Mouse (Mus musculus) ES-Bruce4 (cell line): ENCODE results near the gene Kalrn. TPM values are rescaled to one million over a fixed set of nuclear protein-coding genes. Genes with fewer than 3 reads are reported as not detected.

ENCODE experiments used
- H3K27ac ChIP-seq: 2 replicates; pipeline ENCODE4 v1.5.1; 2012; ENCODE audit warnings: low read length, inconsistent platforms; ENCODE audit not compliant: insufficient read depth
- H3K27me3 ChIP-seq: 2 replicates; pipeline ENCODE4 v1.6.1; 2012; ENCODE audit warnings: mild to moderate bottlenecking, low read length, inconsistent platforms; ENCODE audit not compliant: control insufficient read depth, poor library complexity, insufficient read depth, severe bottlenecking
- H3K36me3 ChIP-seq: 2 replicates; pipeline ENCODE4 v1.6.1; 2012; ENCODE audit warnings: inconsistent platforms, mild to moderate bottlenecking, low read length, moderate library complexity; ENCODE audit not compliant: control insufficient read depth, poor library complexity, insufficient read depth, severe bottlenecking
- H3K4me1 ChIP-seq: one replicate; pipeline ENCODE4 v1.8.1; 2011; ENCODE audit warnings: low read length; ENCODE audit not compliant: control insufficient read depth, insufficient read depth
- H3K4me3 ChIP-seq: 2 replicates; pipeline ENCODE4 v1.5.1; 2011; ENCODE audit warnings: low read depth, mild to moderate bottlenecking, low read length
- H3K9ac ChIP-seq: 2 replicates; pipeline ENCODE4 v1.6.1; 2012; ENCODE audit warnings: low read depth, mild to moderate bottlenecking, inconsistent platforms; ENCODE audit not compliant: poor library complexity, severe bottlenecking
- H3K9me3 ChIP-seq: replicated peaks from 2 replicates; pipeline ENCODE4 v1.6.1; 2012; ENCODE audit warnings: mild to moderate bottlenecking, low read length, inconsistent platforms; ENCODE audit not compliant: control insufficient read depth, poor library complexity, insufficient read depth, severe bottlenecking
- CTCF ChIP-seq: IDR thresholded peaks from one replicate; pipeline ENCODE4 v1.8.1; 2011; ENCODE audit warnings: low read depth, low read length
- EP300 ChIP-seq: IDR thresholded peaks from 2 replicates; pipeline ENCODE4 v1.6.1; 2011; ENCODE audit warnings: low read depth, low read length; ENCODE audit not compliant: insufficient read depth
- POLR2A ChIP-seq: IDR thresholded peaks from one replicate; pipeline ENCODE4 v1.8.1; 2011; ENCODE audit warnings: low read length; ENCODE audit not compliant: insufficient read depth
- polyA plus RNA-seq: library from polyadenylated mRNA; stranded (reverse); fragments of >200 nt; gene quantifications from 2 replicates; pipeline ENCODE4 v1.2.4, GENCODE M21; 2011; ENCODE audit warnings: low read depth; ENCODE audit not compliant: missing spikeins, insufficient read depth, insufficient read length

Gene Kalrn
- polyA plus RNA-seq, 1 experiment, result 8.2 TPM

DNA sequence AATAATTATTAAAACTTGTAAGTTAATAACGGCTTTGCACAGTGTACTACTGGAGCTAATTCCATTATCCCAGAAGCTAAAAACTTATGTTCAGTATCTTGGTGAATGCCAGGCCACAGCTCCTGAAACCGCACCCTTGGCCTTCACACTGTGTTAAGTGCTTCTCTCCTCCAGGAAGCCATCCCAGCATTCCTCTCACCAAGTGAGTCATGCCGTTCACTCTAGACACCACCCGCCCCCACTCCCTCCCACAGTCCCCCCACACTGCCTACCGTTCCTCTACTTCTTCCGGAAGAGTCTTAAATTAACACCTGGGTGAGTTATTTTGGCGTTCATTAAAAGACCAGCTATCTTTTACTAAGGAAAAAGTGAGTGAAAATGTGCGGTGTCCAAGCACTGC, 82.8 kb downstream of the Kalrn start:
- Histone ChIP-seq H3K9me3 (no peaks in the 10 kb centered on the region), H3K27me3 (no peaks in the 10 kb centered on the region), H3K9ac (no peak overlapping the region), H3K4me1 (no peaks in the 10 kb centered on the region), H3K27ac (no peak overlapping the region), H3K36me3 (no peaks in the 10 kb centered on the region), H3K4me3 (no peak overlapping the region)
- TF ChIP-seq CTCF (no peak), EP300 (no peak), POLR2A (no peak)

DNA sequence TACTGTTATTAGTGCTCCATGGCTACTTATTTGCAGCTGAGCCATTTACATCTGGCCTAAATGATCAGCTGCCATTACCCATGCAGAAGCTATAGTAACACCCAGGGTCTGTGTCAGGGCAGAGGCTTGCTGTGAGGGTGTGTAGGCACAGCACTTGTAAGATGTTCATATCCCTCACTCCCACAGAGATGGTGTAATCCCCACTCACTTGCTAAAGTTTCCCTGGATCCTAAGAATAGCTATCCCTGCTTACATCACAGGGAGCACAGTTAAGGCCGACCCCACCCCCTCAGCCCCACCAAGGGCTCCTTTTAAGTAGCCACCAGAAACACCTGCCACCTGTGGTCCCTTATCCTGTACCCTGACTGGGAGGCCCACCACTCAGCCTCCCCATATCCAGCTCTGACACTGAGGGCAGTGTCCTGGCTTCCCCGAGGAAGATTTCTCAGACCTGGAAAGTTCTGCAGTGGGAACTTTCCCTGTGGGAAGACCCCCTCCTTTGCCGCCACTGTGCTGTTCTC, 83.5 kb downstream of the Kalrn start:
- no peak for TF ChIP-seq EP300
- no peak for TF ChIP-seq CTCF
- TF ChIP-seq POLR2A, result no peak
- no peaks in the 10 kb centered on the region for H3K9me3 ChIP-seq
- no peak overlapping the region for H3K9ac ChIP-seq
- H3K4me1 ChIP-seq, result no peaks in the 10 kb centered on the region
- H3K27me3 ChIP-seq, result no peaks in the 10 kb centered on the region
- no peaks in the 10 kb centered on the region for H3K36me3 ChIP-seq
- H3K27ac ChIP-seq, result no peak overlapping the region
- H3K4me3 ChIP-seq, result no peak overlapping the region

DNA sequence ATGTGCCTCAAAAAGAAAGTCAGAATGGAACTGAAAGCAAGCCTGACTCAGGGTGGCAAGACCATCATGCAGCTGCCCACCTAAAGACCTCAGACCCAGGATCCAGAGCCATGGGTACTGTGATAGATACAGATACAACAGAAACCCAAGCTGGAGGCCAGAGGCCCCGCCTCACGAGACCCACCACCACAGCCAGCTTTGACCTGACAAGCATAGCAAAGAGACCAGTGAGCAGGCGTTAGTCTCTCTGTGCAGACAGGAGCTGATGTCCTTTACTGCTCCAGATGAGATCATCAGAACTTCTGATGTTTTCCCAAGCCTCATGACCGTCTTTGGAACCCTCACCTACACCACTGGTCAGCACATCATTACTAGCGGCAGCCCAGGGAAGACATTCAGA, 85.5 kb downstream of the Kalrn start:
- H3K4me1 ChIP-seq, result no peaks in the 10 kb centered on the region
- no peaks in the 10 kb centered on the region for H3K9me3 ChIP-seq
- no peaks in the 10 kb centered on the region for H3K27me3 ChIP-seq
- no peak overlapping the region for H3K27ac ChIP-seq
- TF ChIP-seq POLR2A (no peak), EP300 (no peak), CTCF (no peak)
- no peaks in the 10 kb centered on the region for H3K36me3 ChIP-seq
- H3K9ac ChIP-seq, result no peak overlapping the region
- H3K4me3 ChIP-seq, result no peak overlapping the region

DNA sequence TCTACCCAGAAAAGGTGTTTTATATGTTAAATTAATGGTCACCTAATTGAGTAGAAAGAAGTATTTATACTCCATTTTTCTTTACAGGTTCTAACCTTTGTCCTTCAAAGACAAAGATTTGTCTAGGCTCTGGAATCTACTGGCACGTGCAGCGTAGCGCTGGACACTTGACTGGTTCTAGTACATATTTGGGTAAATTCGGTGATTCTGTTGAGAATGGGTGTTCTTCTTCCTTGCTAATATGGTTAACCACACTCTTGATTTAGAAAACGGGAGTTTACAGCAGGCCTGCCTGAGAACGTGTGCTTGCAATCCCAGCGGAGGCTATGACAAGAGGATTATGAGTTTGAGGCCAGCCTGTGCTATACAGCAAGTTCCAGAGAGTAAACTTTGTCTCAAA, 86.1 kb downstream of the Kalrn start:
- H3K36me3 ChIP-seq, result no peaks in the 10 kb centered on the region
- H3K9ac ChIP-seq, result no peak overlapping the region
- no peak overlapping the region for H3K27ac ChIP-seq
- H3K9me3 ChIP-seq, result no peaks in the 10 kb centered on the region
- H3K4me3 ChIP-seq, result no peak overlapping the region
- no peaks in the 10 kb centered on the region for H3K4me1 ChIP-seq
- no peak for TF ChIP-seq EP300
- TF ChIP-seq POLR2A, result no peak
- TF ChIP-seq CTCF, result no peak
- no peaks in the 10 kb centered on the region for H3K27me3 ChIP-seq

DNA sequence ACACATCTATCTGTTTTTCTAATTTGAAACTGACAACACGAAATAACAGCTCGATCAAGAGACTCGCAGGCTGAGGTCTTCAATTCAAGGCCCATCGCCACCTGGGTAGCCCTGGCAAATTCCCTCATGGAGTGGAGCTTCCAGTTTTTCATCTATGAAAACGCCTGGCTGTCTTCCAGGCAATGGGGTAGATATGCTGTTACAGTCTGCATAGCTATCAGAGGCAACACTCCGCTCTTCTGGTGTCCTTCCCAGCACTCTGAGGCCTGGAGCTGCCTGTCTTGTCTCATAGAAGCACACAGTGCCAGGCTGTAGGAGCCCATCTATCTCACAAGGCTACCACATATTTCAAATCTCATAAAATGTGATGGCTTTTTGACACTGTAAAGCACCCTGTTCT, 87.8 kb downstream of the Kalrn start:
- Histone ChIP-seq H3K27me3 (no peaks in the 10 kb centered on the region), H3K4me3 (no peak overlapping the region), H3K9me3 (no peaks in the 10 kb centered on the region), H3K27ac (no peak overlapping the region), H3K36me3 (no peaks in the 10 kb centered on the region), H3K9ac (no peak overlapping the region), H3K4me1 (no peaks in the 10 kb centered on the region)
- TF ChIP-seq EP300 (no peak), CTCF (no peak), POLR2A (no peak)

DNA sequence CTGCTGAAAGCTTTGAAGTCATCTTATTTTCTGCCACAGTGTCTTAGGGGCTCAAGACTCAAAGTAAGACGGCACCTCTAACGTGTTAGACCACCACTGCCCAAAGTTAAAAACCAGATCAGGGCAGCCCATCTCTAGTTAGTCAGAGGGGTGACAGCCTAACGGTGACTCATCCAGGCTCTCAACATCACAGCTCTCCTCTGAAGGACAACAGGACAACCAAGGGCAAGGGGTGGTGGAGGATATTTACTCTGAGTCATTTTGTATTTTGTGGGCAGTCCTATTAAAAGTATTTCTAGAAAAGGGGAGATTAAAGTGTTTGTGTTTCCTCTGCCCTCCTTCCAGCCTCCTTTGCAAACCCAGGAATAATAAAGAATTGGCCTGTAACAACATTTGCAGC, 88.4 kb downstream of the Kalrn start:
- no peak overlapping the region for H3K9ac ChIP-seq
- H3K27ac ChIP-seq, result no peak overlapping the region
- no peaks in the 10 kb centered on the region for H3K36me3 ChIP-seq
- H3K27me3 ChIP-seq, result no peaks in the 10 kb centered on the region
- TF ChIP-seq CTCF (no peak), EP300 (no peak), POLR2A (no peak)
- no peak overlapping the region for H3K4me3 ChIP-seq
- H3K4me1 ChIP-seq, result no peaks in the 10 kb centered on the region
- no peaks in the 10 kb centered on the region for H3K9me3 ChIP-seq
